Mouse (Mus musculus) yolk sac, embryonic 10.5 days (tissue): Measurements from ENCODE around the gene Nmnat2.

Experiments
- DNase-seq: peaks from one replicate; pipeline ENCODE4 v3.0.0-alpha.2; 2017; ENCODE audit warnings: low spot score

Gene Nmnat2

GRCm38 (mm10) chr1:152954821-152955523, at the start of gene Nmnat2:
Gene Nmnat2, plus strand, starts transcription at chr1:152954993.
- DNase-seq: peak; percentile 2

- DNase-seq: no peak
Measured at GRCm38 (mm10) chr1:152913483-152914460, 41.0 kb upstream of the Nmnat2 start.

- peak; percentile 56 for DNase-seq
Measured at GRCm38 (mm10) chr1:152915766-152916165, 39.0 kb upstream of the Nmnat2 start.

GRCm38 (mm10) chr1:152916936-152917335, 37.9 kb upstream of the Nmnat2 start:
- peak; percentile 46 for DNase-seq

GRCm38 (mm10) chr1:152917626-152918025, 37.2 kb upstream of the Nmnat2 start:
- DNase-seq: no peak

GRCm38 (mm10) chr1:152921786-152922185, 33.0 kb upstream of the Nmnat2 start:
- DNase-seq: no peak

- no peak for DNase-seq
Measured at GRCm38 (mm10) chr1:152933962-152934361, 20.8 kb upstream of the Nmnat2 start.

- DNase-seq: no peak
Measured at GRCm38 (mm10) chr1:152935476-152935875, 19.3 kb upstream of the Nmnat2 start.

GRCm38 (mm10) chr1:152936365-152936764, 18.4 kb upstream of the Nmnat2 start:
- no peak for DNase-seq

GRCm38 (mm10) chr1:152942977-152943376, 11.8 kb upstream of the Nmnat2 start:
- DNase-seq: no peak

- DNase-seq: no peak
Measured at GRCm38 (mm10) chr1:152954167-152954566, 626 bp upstream of the Nmnat2 start.

GRCm38 (mm10) chr1:152955564-152956211, 895 bp downstream of the Nmnat2 start:
- peak; percentile 4 for DNase-seq

GRCm38 (mm10) chr1:152956221-152956620, 1.4 kb downstream of the Nmnat2 start:
- peak; percentile 52 for DNase-seq

GRCm38 (mm10) chr1:152964344-152964743, 9.6 kb downstream of the Nmnat2 start:
- DNase-seq: no peak

GRCm38 (mm10) chr1:152966222-152966621, 11.4 kb downstream of the Nmnat2 start:
- DNase-seq: no peak

GRCm38 (mm10) chr1:152966686-152967085, 11.9 kb downstream of the Nmnat2 start:
- DNase-seq: no peak

GRCm38 (mm10) chr1:152969081-152969480, 14.3 kb downstream of the Nmnat2 start:
- DNase-seq: no peak

GRCm38 (mm10) chr1:152972957-152973356, 18.2 kb downstream of the Nmnat2 start:
- no peak for DNase-seq

- no peak for DNase-seq
Measured at GRCm38 (mm10) chr1:152973421-152973820, 18.6 kb downstream of the Nmnat2 start.

GRCm38 (mm10) chr1:152973861-152974260, 19.1 kb downstream of the Nmnat2 start:
- DNase-seq: no peak

- DNase-seq: no peak
Measured at GRCm38 (mm10) chr1:152975144-152975543, 20.4 kb downstream of the Nmnat2 start.

- DNase-seq: no peak
Measured at GRCm38 (mm10) chr1:152978700-152979099, 23.9 kb downstream of the Nmnat2 start.
